Mouse (Mus musculus) C2C12 (cell line): ENCODE measurements around the gene Fxr2.

ENCODE experiments used
- CEBPB ChIP-seq: IDR thresholded peaks from one replicate; pipeline ENCODE4 v1.6.1; 2011; ENCODE audit warnings: low read depth, mild to moderate bottlenecking, control low read depth, moderate library complexity
- CTCF ChIP-seq: IDR thresholded peaks from one replicate; pipeline ENCODE4 v1.5.1; 2011; ENCODE audit not compliant: control insufficient read depth, insufficient read depth, insufficient read length
- MAX ChIP-seq: IDR thresholded peaks from one replicate; pipeline ENCODE4 v1.6.1; 2011; ENCODE audit warnings: mild to moderate bottlenecking, control low read depth
- MYOD1 ChIP-seq: IDR thresholded peaks from one replicate; pipeline ENCODE4 v1.6.1; 2011; ENCODE audit warnings: low read depth; ENCODE audit not compliant: control insufficient read depth, insufficient read length
- MYOG ChIP-seq: IDR thresholded peaks from one replicate; pipeline ENCODE4 v1.6.1; 2011; ENCODE audit not compliant: control insufficient read depth, insufficient read length; ENCODE audit errors: extremely low read depth
- USF1 ChIP-seq: IDR thresholded peaks from one replicate; pipeline ENCODE4 v1.6.1; 2011; ENCODE audit warnings: low read depth, mild to moderate bottlenecking, control low read depth, moderate library complexity

DNA sequence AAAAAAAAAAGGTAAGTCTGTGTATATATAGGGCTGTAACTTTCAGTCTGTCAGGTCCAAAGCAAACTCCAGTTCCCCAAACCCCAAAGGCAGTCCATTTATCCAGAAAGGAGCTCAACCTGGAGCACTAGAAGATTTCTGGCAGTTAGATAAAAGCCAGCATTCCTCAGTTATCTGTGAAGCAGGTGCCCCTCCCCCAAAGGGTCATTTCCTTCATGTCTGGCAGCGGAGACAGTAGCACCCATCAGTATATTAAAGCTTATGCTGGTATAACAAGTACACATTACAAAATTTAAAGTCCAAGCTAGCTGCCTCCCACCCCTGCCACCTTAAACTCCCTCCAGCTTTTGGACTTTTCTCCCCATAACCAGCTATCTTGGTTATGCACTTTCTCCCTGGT lies 66.8 kb downstream of the Fxr2 start:
- TF ChIP-seq CTCF (no peak), MAX (no peak), USF1 (no peak), CEBPB (no peak), MYOD1 (no peak), MYOG (no peak)
